Mouse (Mus musculus) urinary bladder, adult 2 months (tissue): ENCODE measurements around the gene Macrod1. TPM values are rescaled to one million over a fixed set of nuclear protein-coding genes. Genes with fewer than 3 reads are reported as not detected.

Source experiments
- DNase-seq: peaks from one replicate; pipeline ENCODE4 v3.0.0; 2022; ENCODE audit warnings: low spot score
- polyA plus RNA-seq: library from polyadenylated mRNA; depleted of rRNA; stranded (reverse); fragments of >200 nt; gene quantifications from 2 replicates; pipeline ENCODE4 v1.2.3, GENCODE M21; 2012

Gene Macrod1
- polyA plus RNA-seq, 1 experiment: 23.7 TPM

- no peak for DNase-seq
These were observed 59.6 kb downstream of the Macrod1 start for GRCm38 (mm10) chr19:7116038-7116731.

DNA sequence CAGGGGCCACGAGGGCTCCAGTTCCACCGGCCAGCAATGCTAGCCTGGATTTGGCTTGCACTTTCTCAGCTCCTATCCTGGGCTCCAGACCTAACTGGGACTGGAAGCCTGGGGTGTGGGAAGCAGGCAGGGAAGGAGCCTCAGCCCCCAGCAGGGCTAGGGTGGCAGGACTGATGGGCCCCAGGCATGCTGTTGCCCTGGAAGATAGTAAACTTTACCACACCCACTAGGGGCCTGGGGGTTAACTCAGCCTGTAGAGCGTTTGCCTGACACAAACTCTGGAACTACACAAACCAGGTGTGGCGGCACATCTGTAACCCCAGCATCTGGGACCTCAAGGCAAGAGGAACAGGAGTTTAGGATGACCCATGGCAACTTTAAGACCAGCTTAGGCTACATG is 60.5 kb downstream of the Macrod1 start:
- no peak for DNase-seq

DNA sequence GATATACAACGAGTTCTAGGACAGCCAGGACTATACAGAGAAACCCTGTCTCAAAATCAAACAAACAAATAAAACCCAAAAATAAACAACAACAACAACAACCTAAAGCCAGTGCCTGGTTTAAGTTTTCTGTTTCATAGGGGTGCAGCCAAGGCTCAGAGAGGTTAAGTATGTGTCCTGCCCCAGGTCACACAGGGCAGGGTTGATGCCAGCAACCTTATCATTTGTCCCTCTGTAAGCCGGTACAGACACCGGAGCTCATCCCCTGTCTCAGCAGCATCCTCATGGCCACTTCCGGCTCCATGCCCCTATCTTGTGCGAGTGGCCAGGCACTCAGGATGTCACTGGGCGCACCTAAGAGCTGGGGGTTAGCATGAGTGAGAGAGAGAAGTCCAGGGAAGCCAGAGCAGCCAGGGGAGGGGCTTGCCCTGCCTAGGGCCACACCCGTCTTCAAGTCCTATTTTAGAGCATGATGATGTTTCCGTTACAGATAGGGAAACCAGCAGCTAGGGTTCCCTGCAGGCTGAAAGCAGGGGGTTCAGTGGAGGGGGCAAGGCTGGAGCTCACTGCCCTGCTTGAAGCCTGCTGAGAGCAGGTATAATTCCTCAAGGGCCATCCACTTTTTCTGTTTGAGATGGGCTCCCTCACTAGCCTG is 61.2 kb downstream of the Macrod1 start:
- no peak for DNase-seq

GRCm38 (mm10) chr19:7121252-7121651 is 64.6 kb downstream of the Macrod1 start:
- DNase-seq: no peak

DNA sequence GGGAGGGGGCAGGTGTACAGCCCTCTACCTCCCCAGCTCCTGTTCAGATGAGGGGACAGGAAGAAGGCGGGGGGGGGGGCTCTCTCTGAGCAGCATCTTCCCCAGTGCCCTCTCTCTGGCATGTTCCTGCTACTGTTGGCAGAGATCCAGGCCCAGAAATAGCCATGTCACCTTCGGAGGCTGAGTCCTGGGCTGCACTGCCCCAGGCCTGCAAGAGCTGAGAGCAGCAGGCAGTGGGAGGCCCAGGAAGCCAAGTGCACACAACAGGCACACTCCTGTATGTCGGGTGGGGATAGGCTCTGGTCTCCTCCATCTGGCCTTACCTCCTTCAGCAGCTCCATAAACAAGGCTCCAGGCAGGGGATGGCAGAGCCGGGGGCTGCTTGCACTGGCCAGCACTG is 65.7 kb downstream of the Macrod1 start:
- no peak for DNase-seq

DNA sequence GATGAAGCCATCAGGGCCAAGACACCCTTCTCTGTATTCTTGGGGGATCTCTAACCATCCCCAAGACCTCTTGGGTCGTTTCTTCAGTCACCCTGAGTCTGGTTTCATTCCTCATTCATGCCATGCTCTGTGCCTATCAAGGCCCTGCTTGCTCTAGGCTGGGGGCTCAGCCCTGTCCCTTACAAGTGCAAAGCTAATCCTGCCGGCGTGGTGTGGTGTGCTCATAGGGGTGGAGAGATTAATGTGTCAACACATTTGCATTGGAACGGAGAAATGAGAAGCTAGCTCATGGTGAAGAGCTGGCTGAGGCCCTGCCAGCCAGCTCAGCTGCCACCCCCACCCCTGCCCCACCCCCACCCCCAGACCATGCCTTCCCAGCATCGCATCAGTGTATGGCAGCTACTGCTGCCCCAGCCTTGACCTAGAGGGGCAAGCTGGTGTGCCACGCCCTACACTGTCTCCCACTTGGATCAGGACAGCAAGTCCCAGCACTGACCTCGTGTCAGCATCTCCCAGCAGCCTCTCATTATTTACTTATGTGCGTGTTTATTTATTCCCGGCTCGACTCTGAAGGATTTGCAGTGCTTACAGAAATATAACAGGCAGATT is 66.2 kb downstream of the Macrod1 start:
- DNase-seq: no peak

GRCm38 (mm10) chr19:7125526-7126156 is 69.0 kb downstream of the Macrod1 start:
- DNase-seq: no peak

- no peak for DNase-seq
These were observed 69.6 kb downstream of the Macrod1 start for GRCm38 (mm10) chr19:7126209-7126608.

DNA sequence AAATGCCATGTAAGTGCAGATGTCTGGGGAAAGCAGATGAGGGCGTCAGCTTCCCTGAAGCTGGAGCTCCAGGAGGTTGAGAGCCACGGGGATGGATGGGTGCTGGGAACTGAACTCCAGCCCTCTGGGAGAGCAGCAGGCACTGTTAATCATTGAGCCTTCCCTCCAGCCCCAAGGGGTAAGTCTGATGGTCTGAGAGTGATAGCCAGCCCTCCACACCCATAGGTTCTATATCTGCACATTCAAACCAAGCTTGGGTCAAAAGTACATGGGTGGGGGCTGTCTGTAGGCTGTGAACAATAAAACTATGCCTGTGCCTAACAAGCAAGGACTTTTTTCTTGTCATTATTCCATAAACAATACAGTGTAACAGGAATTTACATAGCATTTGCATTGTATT is 70.3 kb downstream of the Macrod1 start:
- DNase-seq: no peak

GRCm38 (mm10) chr19:7128551-7129475 is 72.2 kb downstream of the Macrod1 start:
- DNase-seq: no peak

GRCm38 (mm10) chr19:7130317-7130716 is 73.7 kb downstream of the Macrod1 start:
- no peak for DNase-seq

- no peak for DNase-seq
These were observed 76.8 kb downstream of the Macrod1 start for GRCm38 (mm10) chr19:7133436-7133835.

- no peak for DNase-seq
These were observed 78.1 kb downstream of the Macrod1 start for GRCm38 (mm10) chr19:7134631-7135091.

- no peak for DNase-seq
These were observed 78.9 kb downstream of the Macrod1 start for GRCm38 (mm10) chr19:7135525-7135924.

DNA sequence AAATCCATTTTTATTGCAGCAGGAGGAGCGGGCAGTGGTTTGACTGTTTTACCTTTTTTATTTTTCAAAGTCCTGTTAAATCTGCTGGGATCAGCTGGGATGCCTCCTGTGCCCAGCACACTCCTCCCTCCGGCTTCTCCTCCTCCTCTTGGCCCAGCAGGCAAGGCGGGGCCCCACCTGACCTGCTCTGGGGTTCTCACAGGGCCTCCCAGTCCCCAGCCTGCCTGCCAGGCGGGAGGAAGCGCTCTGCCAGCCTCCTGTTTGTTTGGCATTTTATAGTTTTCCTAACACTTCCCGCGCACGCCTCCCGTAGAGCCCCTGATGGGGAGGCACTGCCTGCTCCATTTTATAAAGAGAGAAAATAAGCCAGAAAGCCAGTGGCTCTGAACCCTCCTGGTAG is 79.4 kb downstream of the Macrod1 start:
- DNase-seq: no peak

GRCm38 (mm10) chr19:7136714-7137498 is 80.3 kb downstream of the Macrod1 start:
- DNase-seq: no peak

DNA sequence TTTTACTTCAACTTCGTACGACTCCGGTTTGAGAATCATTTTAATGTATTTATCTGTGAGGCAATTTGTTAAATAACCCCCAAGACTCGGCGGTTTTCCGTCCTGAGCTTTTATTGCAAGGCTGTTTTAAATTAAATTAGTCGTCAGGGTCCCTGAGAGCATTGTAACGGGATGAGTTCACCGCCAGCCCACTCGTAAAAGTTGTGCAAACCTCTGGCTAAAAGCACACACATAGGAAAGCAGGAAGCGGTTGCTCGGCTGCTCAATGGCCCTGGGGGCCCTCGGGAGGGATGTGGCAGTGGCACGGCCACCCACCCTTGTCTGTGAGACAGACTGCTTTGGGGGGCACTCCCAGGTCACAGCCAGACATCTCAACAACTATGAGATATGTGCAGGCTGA is 81.7 kb downstream of the Macrod1 start:
- DNase-seq: no peak

- DNase-seq: no peak
These were observed 82.7 kb downstream of the Macrod1 start for GRCm38 (mm10) chr19:7139321-7139720.

DNA sequence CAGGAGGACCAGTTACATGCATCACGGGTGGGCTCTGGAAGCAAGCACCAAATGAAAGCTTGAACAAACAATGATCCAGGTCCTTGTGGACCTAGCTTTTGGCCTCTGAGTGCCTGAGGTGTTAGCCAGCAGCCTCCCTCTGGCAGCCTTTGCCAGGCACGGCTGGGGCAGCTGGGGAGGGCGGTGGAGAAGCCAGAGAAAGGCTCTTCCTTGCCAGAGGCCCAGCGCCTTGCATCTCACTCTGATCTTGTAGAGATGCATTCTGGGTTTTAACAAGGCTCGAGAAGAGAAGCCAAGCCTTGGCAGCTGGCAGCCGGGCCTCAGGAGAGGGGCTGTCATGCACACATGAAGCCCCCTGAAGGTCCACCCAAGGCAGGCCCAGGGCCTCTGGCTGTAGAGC is 83.8 kb downstream of the Macrod1 start:
- no peak for DNase-seq

DNA sequence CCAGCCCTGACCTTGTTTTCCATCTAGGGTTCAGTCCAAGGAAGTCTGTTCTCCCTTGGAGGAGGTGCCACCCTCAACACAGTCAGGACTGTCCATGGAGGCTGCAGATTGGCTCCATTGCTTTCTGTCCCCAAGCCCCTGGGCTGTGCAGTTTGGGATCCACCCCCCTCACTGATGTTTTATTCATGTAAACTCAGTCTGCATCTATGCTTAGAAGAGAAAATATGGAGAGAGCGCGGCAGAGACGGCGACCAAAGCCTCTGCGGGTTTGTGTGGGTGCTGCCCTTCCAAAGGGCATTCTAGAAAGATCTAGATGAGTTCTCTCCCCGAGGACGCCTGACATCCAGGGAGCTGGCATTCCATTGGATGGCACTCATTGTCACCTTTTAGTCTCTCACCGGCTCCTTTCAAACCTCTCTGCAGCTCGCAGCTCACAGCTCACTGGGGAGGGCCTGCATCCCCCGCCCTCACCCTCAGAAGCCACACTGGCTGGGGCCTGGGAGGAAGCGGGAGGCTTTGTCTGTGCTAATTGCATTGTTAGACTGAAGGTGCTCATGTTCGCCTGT is 84.3 kb downstream of the Macrod1 start:
- DNase-seq: no peak
